Mouse (Mus musculus) mouse embryonic stem cell (cell line): ENCODE measurements at regions not wholly inside any gene's neighbourhood (a gene's known extent, or its start where the extent isn't known, plus 50 kb on each side); places are given as distances from the start of the nearest gene placed in this dataset.

Experiments
- in situ Hi-C, 2 experiments: fragments of 300-500 bp; cut with MboI; formaldehyde crosslinking; loops; 1 replicate in 1 of 2; 3 replicates in 1 of 2; pipeline ENCODE4 v1.14.3; 2019 to 2020; ENCODE audit warnings: low sequenced_read_pairs in 2 of 2, low pct_unique_long_range_greater_than_20kb in 1 of 2, mixed read lengths in 1 of 2; ENCODE audit not compliant: unreplicated experiment in 1 of 2

DNA sequence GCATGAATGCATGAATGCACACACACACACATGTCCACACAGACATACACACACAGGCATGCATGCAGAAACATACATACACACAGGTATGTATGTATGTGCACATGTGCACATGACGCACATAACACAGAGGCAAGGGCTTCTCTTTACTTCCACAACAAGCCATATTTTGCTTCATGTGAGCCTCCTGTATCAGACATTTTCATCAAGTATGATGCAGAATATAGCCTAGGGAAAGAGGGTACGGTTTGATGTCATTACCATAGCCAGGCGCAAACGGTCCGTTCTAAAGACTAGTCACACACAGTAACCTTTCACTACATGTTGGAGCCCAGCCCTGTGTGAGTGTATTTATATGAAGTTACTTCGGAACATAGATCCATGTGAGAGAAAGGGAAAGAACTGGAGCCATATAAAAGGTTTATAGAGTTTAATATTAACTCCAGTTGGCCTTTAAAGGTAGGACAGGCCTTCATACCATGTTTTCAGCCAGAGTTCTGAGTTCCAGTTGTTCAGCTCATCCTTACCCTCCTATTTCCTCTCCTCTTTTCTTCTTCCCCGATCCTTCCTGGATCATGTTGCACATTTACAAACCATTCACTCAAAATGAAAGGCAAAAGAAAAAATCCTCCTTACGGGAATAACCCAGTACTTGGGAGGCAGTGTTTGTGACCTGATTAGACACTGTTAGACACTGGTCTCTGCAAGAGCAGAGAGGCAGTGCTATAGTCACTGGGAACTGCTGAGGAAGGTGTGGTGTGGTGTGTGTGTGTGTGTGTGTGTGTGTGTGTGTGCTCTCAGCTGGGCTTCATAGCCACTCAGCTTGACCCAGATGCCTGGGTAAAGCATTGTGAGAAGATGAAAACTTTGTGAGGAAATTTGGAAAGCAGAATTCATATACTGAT is 434.1 kb upstream of the Ccnh start:
- in situ Hi-C loops: loop anchor here (25.0 kb wide), 1 partner anchor 1043 kb away; no protein-coding TSS in a partner anchor

- in situ Hi-C loops: loop anchor here (25.0 kb wide), 1 partner anchor 1045 kb away; no protein-coding TSS in a partner anchor
These were observed 432.3 kb upstream of the Ccnh start for GRCm38 (mm10) chr13:84756796-84757335.

DNA sequence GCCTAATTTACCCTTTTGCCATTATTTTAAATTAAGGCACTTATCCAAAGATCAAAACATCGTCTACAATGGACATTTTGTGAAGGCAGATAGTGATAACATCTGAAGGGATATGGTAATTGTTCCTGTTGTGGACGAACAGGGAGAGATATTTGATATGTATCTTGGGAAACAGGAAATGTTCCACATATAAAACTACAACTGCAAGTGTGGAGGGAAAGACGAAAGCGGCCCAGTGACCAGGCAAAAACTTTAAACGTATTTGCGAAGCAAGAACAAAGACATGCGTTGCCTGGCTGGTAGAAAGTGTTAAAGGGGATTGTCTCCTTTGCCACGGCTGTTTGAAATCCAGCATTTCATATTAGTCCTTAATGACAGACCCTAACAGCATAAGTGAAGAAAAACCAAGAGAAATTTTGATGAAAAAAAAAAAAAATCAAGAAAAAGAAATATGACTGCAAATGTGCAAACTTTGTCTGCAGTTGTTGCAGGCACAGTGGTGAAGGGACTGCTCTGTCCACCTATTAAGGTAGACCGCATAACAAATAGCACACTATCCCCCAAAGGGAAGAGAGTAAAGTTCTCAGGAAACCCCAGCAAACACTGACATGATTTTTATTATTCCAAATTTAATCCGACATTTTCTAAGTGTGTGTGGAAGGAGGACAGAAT is 431.2 kb upstream of the Ccnh start:
- in situ Hi-C loops: loop anchor here (25.0 kb wide), 1 partner anchor 1046 kb away; no protein-coding TSS in a partner anchor

DNA sequence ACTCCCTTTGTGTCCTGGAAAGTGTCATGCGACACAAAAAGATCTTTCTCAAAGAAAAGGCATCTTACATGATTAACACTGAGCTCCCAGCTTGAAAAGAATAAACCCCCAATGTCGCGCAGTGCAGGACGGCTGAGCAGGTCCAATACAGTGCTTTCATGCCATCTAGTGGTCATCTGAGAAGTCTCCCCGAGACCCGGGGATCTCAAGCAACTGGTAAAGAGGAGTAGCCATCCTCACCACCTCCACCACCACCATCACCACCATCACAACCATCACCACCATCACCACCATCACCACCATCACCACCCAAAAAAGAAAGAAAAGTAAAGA is 430.7 kb upstream of the Ccnh start:
- in situ Hi-C loops: loop anchor here (25.0 kb wide), 1 partner anchor 1046 kb away; no protein-coding TSS in a partner anchor

GRCm38 (mm10) chr13:84759061-84759460 is 430.1 kb upstream of the Ccnh start:
- in situ Hi-C loops: loop anchor here (25.0 kb wide), 1 partner anchor 1047 kb away; no protein-coding TSS in a partner anchor

DNA sequence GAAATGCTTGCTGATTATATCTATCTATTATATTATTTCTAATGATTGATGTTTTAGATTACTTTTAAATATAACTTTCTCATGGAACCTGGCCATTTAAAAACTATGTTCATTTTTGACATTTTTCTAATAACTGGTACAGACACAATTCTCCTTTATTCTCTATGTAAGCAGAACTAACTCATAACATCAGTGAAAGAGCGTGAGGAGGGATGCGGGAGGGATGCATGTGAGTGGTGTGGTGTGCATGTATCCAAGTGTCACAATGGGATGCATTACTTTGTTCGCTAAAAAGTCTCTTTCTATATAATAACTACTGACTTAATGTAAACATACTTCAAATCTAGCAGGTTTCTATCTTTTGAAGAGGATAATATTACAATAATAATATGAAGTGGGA is 428.7 kb upstream of the Ccnh start:
- in situ Hi-C loops: loop anchor here (25.0 kb wide), 1 partner anchor 1048 kb away; no protein-coding TSS in a partner anchor

GRCm38 (mm10) chr13:84760978-84761377 is 428.2 kb upstream of the Ccnh start:
- in situ Hi-C loops: loop anchor here (25.0 kb wide), 1 partner anchor 1049 kb away; no protein-coding TSS in a partner anchor

DNA sequence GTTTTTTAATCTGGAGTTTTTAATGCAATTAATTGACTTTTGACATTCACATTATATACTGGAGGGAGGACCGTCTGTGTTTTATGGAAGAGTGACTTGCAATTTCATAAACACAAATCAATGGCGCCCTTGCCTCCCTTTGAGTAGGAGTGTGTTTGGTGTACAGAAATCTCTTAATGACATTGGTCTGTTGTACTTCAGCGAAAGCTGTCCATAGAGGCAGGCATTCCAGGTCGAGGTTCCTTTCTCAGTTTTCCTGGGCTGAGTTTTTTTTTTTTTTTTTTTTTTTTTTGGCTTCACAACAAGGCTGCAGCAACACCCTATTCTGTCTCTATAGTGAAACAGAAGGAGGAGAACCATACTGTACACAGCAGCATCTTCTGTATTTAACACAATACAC is 427.4 kb upstream of the Ccnh start:
- in situ Hi-C loops: loop anchor here (25.0 kb wide), 1 partner anchor 1050 kb away; no protein-coding TSS in a partner anchor

DNA sequence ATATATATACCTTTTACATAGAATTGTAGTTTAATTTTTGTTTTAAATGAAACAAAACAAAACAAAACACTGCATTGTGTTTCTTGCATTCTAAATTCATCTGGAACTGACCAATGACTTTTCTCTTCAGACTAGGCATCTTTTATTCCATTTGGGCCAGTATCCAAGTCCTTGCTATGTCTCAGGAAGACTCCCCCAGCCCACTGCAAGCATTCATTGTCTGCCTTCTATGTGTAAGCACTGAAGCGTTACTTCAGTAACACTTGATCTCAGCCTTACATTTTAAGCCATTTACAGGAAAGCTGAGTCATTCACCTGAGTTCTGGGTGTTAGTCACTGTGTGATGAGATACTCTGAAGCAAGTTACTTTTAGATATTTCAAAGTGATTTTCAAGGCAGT is 425.3 kb upstream of the Ccnh start:
- in situ Hi-C loops: loop anchor here (25.0 kb wide), 1 partner anchor 1052 kb away; no protein-coding TSS in a partner anchor

DNA sequence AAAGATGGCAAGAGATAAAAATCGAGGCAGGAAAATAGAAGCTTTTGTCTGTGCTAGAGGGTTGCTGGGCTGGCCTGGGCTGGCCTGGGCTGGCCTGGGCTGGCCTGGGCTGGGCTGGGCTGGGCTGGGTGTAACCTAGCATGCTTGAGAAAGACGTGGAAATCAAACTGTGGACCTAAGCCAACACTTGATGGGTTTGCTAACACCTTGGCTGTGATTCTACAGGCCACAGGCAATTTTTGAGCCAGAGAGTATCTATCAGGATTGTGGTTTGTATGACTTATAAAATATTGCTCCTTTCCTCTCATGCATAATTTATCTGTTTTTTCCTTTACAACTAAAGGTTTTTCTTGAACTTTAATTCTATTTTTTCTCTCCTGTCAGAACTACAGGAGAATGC is 417.3 kb upstream of the Ccnh start:
- in situ Hi-C loops: loop anchor here (25.0 kb wide), 1 partner anchor 1060 kb away; no protein-coding TSS in a partner anchor

- in situ Hi-C loops: no loop called here
These were observed 405.9 kb upstream of the Ccnh start for GRCm38 (mm10) chr13:84783017-84783937.

- in situ Hi-C loops: no loop called here
These were observed 384.8 kb upstream of the Ccnh start for GRCm38 (mm10) chr13:84804241-84804980.

DNA sequence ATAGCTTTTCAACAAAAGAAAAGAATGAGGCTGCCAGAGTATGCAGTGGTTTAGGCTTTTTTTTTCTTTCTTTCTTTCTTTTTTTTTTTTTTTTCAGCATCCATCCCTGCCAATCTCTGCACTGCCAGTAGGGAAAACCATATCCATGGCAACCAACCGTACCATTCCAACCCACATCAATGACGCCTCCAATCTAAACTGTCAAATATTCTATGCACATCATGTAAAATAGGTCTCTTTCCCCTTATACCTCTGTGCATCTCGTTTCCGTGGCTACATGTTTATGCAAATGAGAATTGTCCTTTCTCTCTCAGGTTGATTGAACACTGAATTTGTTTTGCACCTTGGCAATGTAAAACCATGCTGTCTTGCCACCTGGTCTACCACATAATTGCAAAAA is 384.0 kb upstream of the Ccnh start:
- in situ Hi-C loops: no loop called here

- in situ Hi-C loops: no loop called here
These were observed 379.6 kb upstream of the Ccnh start for GRCm38 (mm10) chr13:84809605-84810004.
